Comparison of ENCODE assay signal across 23 mouse cellular contexts in the genomic region with DNA sequence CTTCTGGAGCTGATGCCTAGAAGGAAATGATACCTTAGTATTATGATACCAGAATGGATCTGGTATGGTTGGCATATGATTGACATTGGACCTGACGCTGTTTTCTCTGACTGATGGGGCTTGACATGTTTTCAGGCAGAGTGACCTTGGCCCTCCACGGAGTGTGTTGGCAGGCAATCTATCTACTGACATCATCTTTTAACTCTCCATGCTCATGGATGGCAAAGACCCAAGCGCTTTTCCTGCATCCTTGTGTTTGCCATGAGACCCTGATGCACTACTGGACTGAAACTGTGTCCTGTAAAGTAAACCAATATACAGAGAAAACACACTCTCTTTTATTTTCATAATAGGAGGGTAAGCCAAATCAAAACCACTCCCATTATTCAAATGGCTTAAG.
DNase-seq lines count a peak whose midpoint lies in the region; ATAC-seq lines count a peak whose summit lies in the region.
"Had no signal": no experiment of that assay in that cellular context is flagged by ENCODE, and none has a peak within 500 bp of the region (broad histone marks: within the 10 kb centered on the region; RNA-seq: fewer than 3 reads in every experiment).

No protein-coding gene starts in this region.

- H3K27ac ChIP-seq in brown adipose tissue, adult 24 weeks (replicated peaks; ENCODE audit: low read depth, low read length): peak overlapping the region; percentile 3; the same call in 1 of the 2 replicates
- no peak overlapping the region for H3K27ac ChIP-seq in embryonic facial prominence, embryonic 14.5 days (replicated peaks; ENCODE audit: low read depth, low read length)
- H3K27ac ChIP-seq: gastrocnemius, adult 2 months; limb, embryonic 13.5 days; lung, embryonic 15.5 days; neural tube, embryonic 13.5 days had no signal

- H3K36me3 ChIP-seq in embryonic facial prominence, embryonic 14.5 days (ENCODE audit: control insufficient read depth, insufficient read depth, low read length): no peaks in the 10 kb centered on the region
- H3K36me3 ChIP-seq: heart, embryonic 12.5 days; intestine, embryonic 15.5 days; limb, embryonic 13.5 days; lung, embryonic 15.5 days; neural tube, embryonic 13.5 days had no signal

- no peaks in the 10 kb centered on the region for H3K9me3 ChIP-seq in embryonic facial prominence, embryonic 14.5 days (ENCODE audit: control insufficient read depth, low read length)
- H3K9me3 ChIP-seq: intestine, embryonic 15.5 days; limb, embryonic 13.5 days; lung, embryonic 15.5 days; neural tube, embryonic 13.5 days had no signal

- H3K4me3 ChIP-seq in brown adipose tissue, adult 24 weeks (ENCODE audit: insufficient read depth, low read depth, low read length): no peak overlapping the region
- no peak overlapping the region for H3K4me3 ChIP-seq in embryonic facial prominence, embryonic 14.5 days (ENCODE audit: low read depth, low read length)
- H3K4me3 ChIP-seq: gastrocnemius, adult 2 months; heart, embryonic 12.5 days; intestine, embryonic 15.5 days; limb, embryonic 13.5 days; lung, embryonic 15.5 days; neural tube, embryonic 13.5 days had no signal

- H3K4me2 ChIP-seq in embryonic facial prominence, embryonic 14.5 days (ENCODE audit: low read depth, low read length): no peak overlapping the region
- H3K4me2 ChIP-seq: heart, embryonic 12.5 days; intestine, embryonic 15.5 days; liver, embryonic 11.5 days; lung, embryonic 15.5 days; midbrain, embryonic 11.5 days; neural tube, embryonic 13.5 days had no signal

- H3K9ac ChIP-seq in embryonic facial prominence, embryonic 14.5 days (ENCODE audit: low read depth, low read length): no peak overlapping the region
- H3K9ac ChIP-seq: heart, embryonic 12.5 days; intestine, embryonic 15.5 days; limb, embryonic 13.5 days; lung, embryonic 15.5 days; neural tube, embryonic 13.5 days had no signal

- peak; percentile 44; the same call in 1 of the 2 replicates for ATAC-seq in embryonic facial prominence, embryonic 14.5 days (ENCODE audit: low read depth)
- ATAC-seq: activated CD4-positive, CD25-positive, alpha-beta regulatory T cell, adult 4 months; CD4-positive, CD25-positive, alpha-beta regulatory T cell, adult 4 months; forebrain, embryonic 14.5 days; hindbrain, embryonic 16.5 days had no signal

- 55% methylated on average over 3 of the region's 3 CpGs for WGBS in embryonic facial prominence, embryonic 14.5 days

- H3K4me1 ChIP-seq in brown adipose tissue, adult 24 weeks (ENCODE audit: control insufficient read depth, insufficient read depth, insufficient read length, low read length): no peaks in the 10 kb centered on the region
- peaks cover 12% of the 10 kb centered on the region; the same call in 1 of the 2 replicates for H3K4me1 ChIP-seq in embryonic facial prominence, embryonic 14.5 days (ENCODE audit: control insufficient read depth, insufficient read depth, low read length)
- H3K4me1 ChIP-seq: heart, embryonic 12.5 days; intestine, embryonic 15.5 days; lung, embryonic 15.5 days; neural tube, embryonic 13.5 days had no signal

- DNase-seq in cerebellum, postnatal 14 days: peak; percentile 16 to 32
- DNase-seq in cerebellum, postnatal 36 days: no peak
- peak; percentile 3 for DNase-seq in kidney, adult 9 months
- DNase-seq in kidney, postnatal 14 days: no peak
- peak; percentile 62 for DNase-seq in embryonic facial prominence, embryonic 14.5 days (ENCODE audit: low spot score)
- no peak for DNase-seq in retina, postnatal 1 day
- DNase-seq: adrenal gland, postnatal 25 days; cerebellum, adult 18-20 months; gastrocnemius, adult 2 months; gastrocnemius, postnatal 36 days; kidney, postnatal 25 days had no signal

- H3K27me3 ChIP-seq in embryonic facial prominence, embryonic 14.5 days (replicated peaks; ENCODE audit: control insufficient read depth, insufficient read depth, low read length): no peaks in the 10 kb centered on the region
- H3K27me3 ChIP-seq: heart, embryonic 12.5 days; intestine, embryonic 15.5 days; limb, embryonic 13.5 days; lung, embryonic 15.5 days; neural tube, embryonic 13.5 days had no signal

Comparison
In these comparisons a context has a peak if more than half of its experiments do, and no peak if none do; other contexts are left out.
1. DNase-seq: peak in cerebellum, postnatal 14 days (2 of 2), kidney, adult 9 months (single experiment) and embryonic facial prominence, embryonic 14.5 days (single experiment); none in cerebellum, postnatal 36 days (0 of 2), kidney, postnatal 14 days (single experiment) and retina, postnatal 1 day (single experiment).